Mouse (Mus musculus) spleen, embryonic (tissue): ENCODE data around the gene Klk1b8.
"Not testable (repeated sequence)": the region's sequence is repeated elsewhere in the genome, so short reads cannot be mapped to it uniquely, and the experiment has no call there.

Experiments
- CTCF ChIA-PET: fragments of 350-600 bp; sonication (Branson Sonifier 250); formaldehyde crosslinking; loops from one replicate; lab custom pipeline; 2022; lab: Charles Lee

Klk1b8 gene

GRCm38 (mm10) chr7:43995577-43995976, 45.1 kb downstream of the Klk1b8 start, which contains the start of gene Klk1b11:
Gene Klk1b11 (plus strand): TSS chr7:43995877.
- CTCF ChIA-PET, result not testable (repeated sequence)
